Mouse (Mus musculus): ENCODE results near the gene Cfh. TPM values are rescaled to one million over a fixed set of nuclear protein-coding genes. Genes with fewer than 3 reads are reported as not detected.

Gene Cfh
- 1,516 TPM for polyA plus RNA-seq (2014; fragmentation: Illumina TruSeq; extraction: RNeasy Lipid Tissue Mini Kit (QIAGEN cat#74804); ENCODE audit: low read depth, low replicate concordance)

GRCm38 (mm10) chr1:140183664-140184063 is at the start of gene Cfh:
Gene Cfh, minus strand, starts transcription at chr1:140183764.

Other genes starting within 250 kb of the Cfh start
- gene Kcnt2, start 62.4 kb upstream of the Cfh start, polyA plus RNA-seq (2014; fragmentation: Illumina TruSeq; extraction: RNeasy Lipid Tissue Mini Kit (QIAGEN cat#74804); ENCODE audit: low read depth, low replicate concordance) = 2.1 TPM

Measured in liver, adult 10 weeks (tissue).